8 mouse cellular contexts compared by ENCODE assay signal in the genomic region with DNA sequence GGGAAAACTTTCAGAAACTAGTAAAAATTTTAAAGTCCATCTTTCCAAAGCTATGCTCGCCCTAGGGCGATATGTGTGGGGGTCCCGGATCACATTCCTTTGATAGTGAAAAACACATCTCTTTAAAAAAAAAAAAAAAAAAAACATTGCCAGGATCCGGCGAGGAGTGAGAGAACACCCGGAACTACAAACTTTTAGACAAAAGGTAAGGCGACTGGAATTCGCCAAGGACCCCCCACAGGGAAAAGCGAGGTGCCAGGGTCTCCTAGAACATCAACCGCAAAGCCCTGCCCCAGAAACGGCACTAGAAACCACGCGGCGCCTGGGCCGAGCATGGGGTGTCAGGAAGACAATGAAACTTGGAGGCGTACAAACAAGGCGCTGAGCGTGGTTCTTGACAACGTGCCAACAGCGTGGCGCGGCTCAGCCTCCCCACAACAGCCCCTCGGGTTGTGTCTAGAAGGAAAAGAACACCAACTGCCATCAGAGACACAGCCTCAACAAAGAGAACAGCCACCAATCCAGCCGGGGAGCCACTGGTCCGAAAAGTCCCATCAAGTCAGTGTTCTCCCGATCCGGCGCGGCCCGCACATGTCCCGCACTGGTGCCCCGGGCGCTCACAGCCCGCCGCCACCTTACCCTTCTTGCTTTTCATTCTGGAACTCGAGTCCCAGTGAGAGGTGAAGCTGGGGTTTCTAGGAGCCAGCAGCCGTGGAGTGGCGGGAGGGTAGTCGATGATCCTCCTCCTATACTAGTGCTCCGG. TPM values are rescaled to one million over a fixed set of nuclear protein-coding genes. Genes with fewer than 3 reads are reported as not detected.
DNase-seq lines count a peak whose midpoint lies in the region; ATAC-seq and TF ChIP-seq lines count a peak whose summit lies in the region.

No protein-coding gene starts in this region.

- no peaks in the 10 kb centered on the region for H3K36me3 ChIP-seq in heart, embryonic 16.5 days (ENCODE audit: control insufficient read depth, insufficient read depth)

- ATAC-seq in heart, embryonic 16.5 days (replicated peaks; ENCODE audit: extremely low read depth, insufficient read depth, low FRiP score), result no peak

- H3K9me3 ChIP-seq in heart, embryonic 16.5 days (replicated peaks; ENCODE audit: control insufficient read depth, low read length), result no peaks in the 10 kb centered on the region

- peaks cover 6% of the 10 kb centered on the region; the same call in 1 of the 2 replicates for H3K4me1 ChIP-seq in embryonic fibroblast, embryonic 13.5 days (ENCODE audit: control insufficient read depth, insufficient read depth, low read length)
- H3K4me1 ChIP-seq in heart, embryonic 16.5 days (ENCODE audit: control insufficient read depth, insufficient read depth, low read length), result peaks cover 10% of the 10 kb centered on the region

- H3K27me3 ChIP-seq in heart, embryonic 16.5 days (ENCODE audit: control insufficient read depth, insufficient read depth, low read length), result no peaks in the 10 kb centered on the region

- peak overlapping the region; percentile 79 for H3K9ac ChIP-seq in heart, embryonic 16.5 days (ENCODE audit: low read length)

- under 1% methylated on average over 40 of the region's 40 CpGs for WGBS in heart, embryonic 16.5 days

- H3K4me2 ChIP-seq in heart, embryonic 16.5 days (ENCODE audit: low read depth, low read length), result peak overlapping the region; percentile 99

- TF ChIP-seq POLR2A in embryonic fibroblast, embryonic 13.5 days (IDR thresholded peaks at IDR 0.05; ENCODE audit: low read depth, low read length), result peak; percentile 40; the same call in 1 of the 2 replicates

- peak overlapping the region; percentile 98 for H3K27ac ChIP-seq in embryonic fibroblast, embryonic 13.5 days (ENCODE audit: insufficient read depth, low read length)
- H3K27ac ChIP-seq in heart, embryonic 16.5 days (ENCODE audit: low read length), result peak overlapping the region; percentile 92

- no peak for TF ChIP-seq CTCF in embryonic fibroblast, embryonic 13.5 days (IDR thresholded peaks at IDR 0.05; ENCODE audit: borderline replicate concordance, insufficient read depth, low read length)

- peak overlapping the region; percentile 90 for H3K4me3 ChIP-seq in embryonic fibroblast, embryonic 13.5 days (ENCODE audit: insufficient read depth, low read length)
- H3K4me3 ChIP-seq in heart, embryonic 16.5 days (ENCODE audit: low read length), result peak overlapping the region; percentile 80

- peak; percentile 84 for DNase-seq in CD4-positive helper T cell, adult 2 months (ENCODE audit: low read depth, low spot score)
- peak; percentile 70 to 93 for DNase-seq in adrenal gland, adult (ENCODE audit: inconsistent age in 2 of 2, low spot score in 1 of 2)
- peak; percentile 77 to 85 for DNase-seq in kidney, postnatal 4 days
- DNase-seq in mesoderm, embryonic 11.5 days (ENCODE audit: low read depth, low spot score), result peak; percentile 70
- DNase-seq in spleen, postnatal 4 days (ENCODE audit: low spot score in 2 of 2), result peak; percentile 36 to 80
- no peak for DNase-seq in left cerebral cortex, adult 9 months (ENCODE audit: low spot score in 2 of 2)

RNA-seq across cellular contexts. Expression of a gene that starts 2.9 kb away (rescaled TPM):
- polyA plus RNA-seq in embryonic fibroblast, embryonic 13.5 days (2011; ENCODE audit: insufficient read length, low read depth, missing spikeins), result 95.7 and 100 TPM in 2 replicates
- polyA plus RNA-seq in heart, embryonic 16.5 days (2015; fragmentation: Nextera tagmentation; extraction: Ambion mirVana), result 19.7 and 20.7 TPM in 2 replicates

Comparison
In these comparisons a context has a peak if more than half of its experiments do, and no peak if none do; other contexts are left out.
1. DNase-seq: peak in CD4-positive helper T cell, adult 2 months (single experiment), adrenal gland, adult (2 of 2), kidney, postnatal 4 days (2 of 2), mesoderm, embryonic 11.5 days (single experiment) and spleen, postnatal 4 days (2 of 2); none in left cerebral cortex, adult 9 months (0 of 2).